Mouse (Mus musculus): ENCODE results near the gene Tcf7l1.

DNA sequence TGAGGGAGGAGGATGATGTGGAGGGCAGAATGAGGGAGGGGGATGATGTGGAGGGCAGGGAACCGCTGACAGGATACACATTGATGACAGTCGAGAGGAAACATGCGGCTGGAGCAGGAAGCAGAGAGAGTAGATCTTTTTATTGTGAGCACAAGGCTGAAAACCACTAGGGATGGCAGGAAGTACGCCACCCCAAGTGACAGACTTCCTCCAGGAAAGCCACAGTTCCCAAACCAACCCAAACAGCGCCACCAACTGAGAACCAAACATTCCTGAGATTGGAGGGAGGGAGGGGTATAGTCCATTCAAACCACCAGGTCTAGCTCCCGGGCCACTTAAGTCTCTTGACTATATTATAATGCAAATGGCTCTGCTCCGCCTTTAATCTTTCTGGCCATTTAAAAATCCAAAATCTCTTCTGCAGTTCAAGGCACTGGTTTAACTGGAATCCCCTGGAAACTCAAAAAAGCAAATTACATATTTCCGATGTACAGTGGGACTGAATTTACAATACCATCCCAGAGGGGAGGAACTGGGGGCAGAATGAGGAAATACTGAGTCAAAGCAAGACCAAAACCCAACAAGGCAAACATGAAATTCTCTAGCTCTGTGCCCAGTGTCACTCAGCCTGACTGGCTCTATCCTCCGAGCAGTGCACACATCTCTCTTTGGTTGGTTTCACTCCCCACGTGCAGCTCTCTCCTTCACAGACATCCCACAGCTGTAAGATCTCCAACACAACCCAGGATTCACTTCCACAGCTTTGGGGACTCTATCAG is 30.6 kb downstream of the Tcf7l1 start:
- TF ChIP-seq GATA1 (IDR thresholded peaks at IDR 0.05; ENCODE audit: borderline replicate concordance, low read length), result no peak
- TF ChIP-seq FLI1 (IDR thresholded peaks at IDR 0.05; ENCODE audit: low read length), result no peak
